Mouse (Mus musculus) C2C12 (cell line): ENCODE results near the gene Ago1. TPM values are rescaled to one million over a fixed set of nuclear protein-coding genes. Genes with fewer than 3 reads are reported as not detected.

ENCODE experiments used
- H3K27me3 ChIP-seq: one replicate; pipeline ENCODE4 v1.6.1; 2011; ENCODE audit not compliant: control insufficient read depth, insufficient read depth, insufficient read length
- H3K36me3 ChIP-seq: one replicate; pipeline ENCODE4 v1.6.1; 2011; ENCODE audit not compliant: control insufficient read depth, insufficient read depth
- H3K4me3 ChIP-seq: one replicate; pipeline ENCODE4 v1.5.1; 2011; ENCODE audit warnings: mild to moderate bottlenecking, control low read depth; ENCODE audit not compliant: poor library complexity, insufficient read depth, severe bottlenecking
- H3K79me2 ChIP-seq: one replicate; pipeline ENCODE4 v1.6.1; 2011; ENCODE audit not compliant: control insufficient read depth, insufficient read depth
- H3K79me3 ChIP-seq: one replicate; pipeline ENCODE4 v1.6.1; 2011; ENCODE audit warnings: low read depth, control low read depth
- H3ac ChIP-seq: one replicate; pipeline ENCODE3; 2011; ENCODE audit warnings: low read depth; ENCODE audit not compliant: control insufficient read depth, insufficient read length
- CEBPB ChIP-seq: IDR thresholded peaks from one replicate; pipeline ENCODE4 v1.6.1; 2011; ENCODE audit warnings: low read depth, mild to moderate bottlenecking, control low read depth, moderate library complexity
- CTCF ChIP-seq: IDR thresholded peaks from one replicate; pipeline ENCODE4 v1.5.1; 2011; ENCODE audit not compliant: control insufficient read depth, insufficient read depth, insufficient read length
- FOSL1 ChIP-seq: IDR thresholded peaks from one replicate; pipeline ENCODE4 v1.8.0; 2011; ENCODE audit warnings: mild to moderate bottlenecking, low read length; ENCODE audit not compliant: poor library complexity, insufficient read depth, severe bottlenecking
- MAX ChIP-seq: IDR thresholded peaks from one replicate; pipeline ENCODE4 v1.6.1; 2011; ENCODE audit warnings: mild to moderate bottlenecking, control low read depth
- MYOD1 ChIP-seq: IDR thresholded peaks from one replicate; pipeline ENCODE4 v1.6.1; 2011; ENCODE audit warnings: low read depth; ENCODE audit not compliant: control insufficient read depth, insufficient read length
- MYOG ChIP-seq: IDR thresholded peaks from one replicate; pipeline ENCODE4 v1.6.1; 2011; ENCODE audit not compliant: control insufficient read depth, insufficient read length; ENCODE audit errors: extremely low read depth
- USF1 ChIP-seq: IDR thresholded peaks from one replicate; pipeline ENCODE4 v1.6.1; 2011; ENCODE audit warnings: low read depth, mild to moderate bottlenecking, control low read depth, moderate library complexity
- polyA plus RNA-seq: library from polyadenylated mRNA; unstranded; fragments of >200 nt; fragmentation: generic; extraction: Trizol; gene quantifications from one replicate; pipeline ENCODE4 v1.2.1, GENCODE M21; 2012; ENCODE audit warnings: missing spikeins

Gene Ago1
- polyA plus RNA-seq, 1 experiment: 9.2 TPM

DNA sequence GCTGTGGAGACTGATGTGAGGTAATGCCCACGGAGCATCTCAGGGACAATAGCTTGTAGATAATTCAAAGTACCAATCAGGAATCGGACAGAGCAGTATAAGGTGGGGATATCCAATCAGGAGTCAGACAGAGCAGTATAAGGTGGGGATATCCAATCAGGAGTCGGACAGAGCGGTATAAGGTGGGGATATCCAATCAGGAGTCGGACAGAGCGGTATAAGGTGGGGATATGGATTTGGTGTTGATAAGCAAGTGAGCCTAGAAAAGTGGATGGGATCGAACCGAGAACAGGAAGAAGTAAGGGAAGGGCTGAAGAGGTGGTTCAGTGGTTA, 34.6 kb upstream of the Ago1 start:
- no peak overlapping the region for H3ac ChIP-seq
- H3K27me3 ChIP-seq: peaks cover 37% of the 10 kb centered on the region
- TF ChIP-seq MAX (no peak), FOSL1 (no peak), USF1 (no peak), CTCF (no peak), CEBPB (no peak), MYOG (no peak), MYOD1 (no peak)
- H3K79me3 ChIP-seq: no peaks in the 10 kb centered on the region
- no peaks in the 10 kb centered on the region for H3K79me2 ChIP-seq
- no peak overlapping the region for H3K4me3 ChIP-seq
- H3K36me3 ChIP-seq: no peaks in the 10 kb centered on the region

DNA sequence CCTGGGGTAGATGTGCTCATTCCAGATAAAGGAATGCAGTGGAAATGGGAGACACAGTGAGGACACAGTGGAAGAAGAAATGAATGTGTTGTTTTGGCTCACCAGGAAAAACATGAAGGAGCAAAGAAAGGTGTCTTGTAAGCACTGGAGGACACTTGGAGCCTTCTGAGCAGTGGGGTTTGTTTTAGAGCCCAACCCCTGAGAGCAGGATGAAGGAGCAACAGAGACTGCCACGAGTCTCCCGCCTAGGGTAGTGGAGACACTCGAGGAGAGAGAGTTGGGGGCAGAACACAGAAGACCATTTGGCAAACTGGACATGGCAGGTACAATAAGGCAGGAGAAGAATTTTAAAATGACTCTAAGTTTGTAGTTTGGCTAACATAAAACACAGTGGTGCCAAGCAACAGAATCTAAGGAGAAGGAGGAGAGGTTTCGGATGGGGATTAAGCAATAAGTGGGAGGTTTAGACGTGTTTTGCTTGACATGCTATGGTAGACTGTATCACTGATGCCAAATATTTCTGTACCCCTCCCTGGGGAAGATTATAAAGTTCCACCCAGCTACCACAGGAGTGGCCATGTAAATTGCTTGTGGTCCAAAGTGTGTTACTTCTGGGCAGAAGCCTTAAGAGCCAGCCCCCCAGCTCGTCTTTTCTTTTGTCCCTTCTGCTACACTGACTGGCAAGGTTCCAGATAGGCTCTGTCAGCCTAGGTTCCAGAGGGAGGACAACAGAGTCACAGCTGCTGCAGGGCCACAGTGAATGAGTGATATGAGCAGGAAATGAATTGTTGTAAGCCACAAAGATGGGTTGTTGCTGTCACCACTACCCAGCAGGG, 34.0 kb upstream of the Ago1 start:
- Histone ChIP-seq H3K36me3 (no peaks in the 10 kb centered on the region), H3K79me3 (no peaks in the 10 kb centered on the region), H3K79me2 (no peaks in the 10 kb centered on the region), H3K4me3 (no peak overlapping the region), H3K27me3 (peaks cover 34% of the 10 kb centered on the region), H3ac (no peak overlapping the region)
- TF ChIP-seq CTCF (no peak), CEBPB (no peak), MYOG (no peak), MYOD1 (no peak), FOSL1 (no peak), USF1 (no peak), MAX (no peak)

GRCm38 (mm10) chr4:126498601-126499000, 30.2 kb upstream of the Ago1 start:
- H3K79me2 ChIP-seq: no peaks in the 10 kb centered on the region
- H3ac ChIP-seq: no peak overlapping the region
- H3K4me3 ChIP-seq: no peak overlapping the region
- no peak for TF ChIP-seq CEBPB
- no peak for TF ChIP-seq CTCF
- TF ChIP-seq MYOD1: no peak
- no peak for TF ChIP-seq USF1
- no peak for TF ChIP-seq MAX
- no peak for TF ChIP-seq FOSL1
- no peak for TF ChIP-seq MYOG
- no peaks in the 10 kb centered on the region for H3K36me3 ChIP-seq
- no peaks in the 10 kb centered on the region for H3K79me3 ChIP-seq
- H3K27me3 ChIP-seq: peaks cover 23% of the 10 kb centered on the region

DNA sequence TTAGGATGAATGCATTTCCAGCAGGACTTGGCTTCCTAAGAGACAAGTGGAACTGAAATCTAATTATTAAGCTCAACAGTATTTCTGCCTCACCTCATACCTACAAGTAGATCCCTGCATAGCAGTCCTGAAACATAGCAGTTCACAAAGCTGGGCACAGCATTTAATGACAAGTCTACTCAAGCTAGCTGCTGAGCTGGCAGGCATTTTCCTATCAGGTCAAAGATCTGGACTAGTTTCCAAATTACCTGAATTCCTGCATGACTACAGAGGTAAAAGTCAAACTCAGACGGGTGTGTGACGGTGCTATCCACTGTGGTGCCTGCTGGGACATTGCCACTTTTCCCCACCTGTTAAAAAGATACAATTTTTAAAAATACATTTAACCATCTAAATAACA, 28.6 kb upstream of the Ago1 start:
- Histone ChIP-seq H3K79me3 (no peaks in the 10 kb centered on the region), H3K4me3 (no peak overlapping the region), H3ac (no peak overlapping the region), H3K27me3 (peaks cover 29% of the 10 kb centered on the region), H3K36me3 (no peaks in the 10 kb centered on the region), H3K79me2 (no peaks in the 10 kb centered on the region)
- TF ChIP-seq MYOD1: no peak
- no peak for TF ChIP-seq FOSL1
- TF ChIP-seq CEBPB: no peak
- no peak for TF ChIP-seq MAX
- TF ChIP-seq MYOG: no peak
- TF ChIP-seq CTCF: no peak
- TF ChIP-seq USF1: no peak

GRCm38 (mm10) chr4:126495942-126496790, 27.8 kb upstream of the Ago1 start:
- TF ChIP-seq USF1 (no peak), CTCF (no peak), FOSL1 (no peak), CEBPB (no peak), MAX (no peak), MYOG (no peak), MYOD1 (no peak)
- H3ac ChIP-seq: no peak overlapping the region
- peaks cover 34% of the 10 kb centered on the region for H3K27me3 ChIP-seq
- no peaks in the 10 kb centered on the region for H3K79me3 ChIP-seq
- no peak overlapping the region for H3K4me3 ChIP-seq
- no peaks in the 10 kb centered on the region for H3K79me2 ChIP-seq
- no peaks in the 10 kb centered on the region for H3K36me3 ChIP-seq
